Mouse (Mus musculus): ENCODE measurements around the gene Dpp6. TPM values are rescaled to one million over a fixed set of nuclear protein-coding genes. Genes with fewer than 3 reads are reported as not detected.

Dpp6 gene
- polyA plus RNA-seq, 1 experiment = 95.2 TPM

GRCm38 (mm10) chr5:26941471-26941870 lies 124.5 kb downstream of the Dpp6 start:
- H3K4me1 ChIP-seq (ENCODE audit: control insufficient read depth, insufficient read depth, low read length) = peaks cover 4% of the 10 kb centered on the region
- H3K27ac ChIP-seq (ENCODE audit: insufficient read depth, low read length) = no peak overlapping the region
- no peak for TF ChIP-seq POLR2A (IDR thresholded peaks at IDR 0.05; ENCODE audit: extremely low read depth, insufficient read depth, low read length)
- no peak for TF ChIP-seq CTCF (IDR thresholded peaks at IDR 0.05; ENCODE audit: extremely low read depth, insufficient read depth, low read length)
- H3K4me3 ChIP-seq (ENCODE audit: insufficient read depth, low read length) = no peak overlapping the region

GRCm38 (mm10) chr5:26945169-26945920 lies 128.3 kb downstream of the Dpp6 start:
- H3K4me1 ChIP-seq (ENCODE audit: control insufficient read depth, insufficient read depth, low read length) = peaks cover 4% of the 10 kb centered on the region
- H3K4me3 ChIP-seq (ENCODE audit: insufficient read depth, low read length) = no peak overlapping the region
- no peak overlapping the region for H3K27ac ChIP-seq (ENCODE audit: insufficient read depth, low read length)
- TF ChIP-seq POLR2A (IDR thresholded peaks at IDR 0.05; ENCODE audit: extremely low read depth, insufficient read depth, low read length) = no peak
- TF ChIP-seq CTCF (IDR thresholded peaks at IDR 0.05; ENCODE audit: extremely low read depth, insufficient read depth, low read length) = no peak

- no peaks in the 10 kb centered on the region for H3K4me1 ChIP-seq (ENCODE audit: control insufficient read depth, insufficient read depth, low read length)
- no peak overlapping the region for H3K4me3 ChIP-seq (ENCODE audit: insufficient read depth, low read length)
- no peak overlapping the region for H3K27ac ChIP-seq (ENCODE audit: insufficient read depth, low read length)
- no peak for TF ChIP-seq CTCF (IDR thresholded peaks at IDR 0.05; ENCODE audit: extremely low read depth, insufficient read depth, low read length)
- no peak for TF ChIP-seq POLR2A (IDR thresholded peaks at IDR 0.05; ENCODE audit: extremely low read depth, insufficient read depth, low read length)
Measured at GRCm38 (mm10) chr5:26969941-26970590, 153.1 kb downstream of the Dpp6 start.

- Histone ChIP-seq H3K27ac (ENCODE audit: insufficient read depth, low read length) (no peak overlapping the region), H3K4me3 (ENCODE audit: insufficient read depth, low read length) (no peak overlapping the region), H3K4me1 (ENCODE audit: control insufficient read depth, insufficient read depth, low read length) (no peaks in the 10 kb centered on the region)
- no peak for TF ChIP-seq CTCF (IDR thresholded peaks at IDR 0.05; ENCODE audit: extremely low read depth, insufficient read depth, low read length)
- no peak for TF ChIP-seq POLR2A (IDR thresholded peaks at IDR 0.05; ENCODE audit: extremely low read depth, insufficient read depth, low read length)
Measured at GRCm38 (mm10) chr5:26973166-26973565, 156.2 kb downstream of the Dpp6 start.

- H3K4me3 ChIP-seq (ENCODE audit: insufficient read depth, low read length) = no peak overlapping the region
- no peak overlapping the region for H3K27ac ChIP-seq (ENCODE audit: insufficient read depth, low read length)
- no peaks in the 10 kb centered on the region for H3K4me1 ChIP-seq (ENCODE audit: control insufficient read depth, insufficient read depth, low read length)
- no peak for TF ChIP-seq CTCF (IDR thresholded peaks at IDR 0.05; ENCODE audit: extremely low read depth, insufficient read depth, low read length)
- no peak for TF ChIP-seq POLR2A (IDR thresholded peaks at IDR 0.05; ENCODE audit: extremely low read depth, insufficient read depth, low read length)
Measured at GRCm38 (mm10) chr5:26979348-26979747, 162.3 kb downstream of the Dpp6 start.

- Histone ChIP-seq H3K4me1 (ENCODE audit: control insufficient read depth, insufficient read depth, low read length) (no peaks in the 10 kb centered on the region), H3K27ac (ENCODE audit: insufficient read depth, low read length) (no peak overlapping the region), H3K4me3 (ENCODE audit: insufficient read depth, low read length) (no peak overlapping the region)
- TF ChIP-seq POLR2A (IDR thresholded peaks at IDR 0.05; ENCODE audit: extremely low read depth, insufficient read depth, low read length) (no peak), CTCF (IDR thresholded peaks at IDR 0.05; ENCODE audit: extremely low read depth, insufficient read depth, low read length) (no peak)
Measured at GRCm38 (mm10) chr5:26979755-26980154, 162.8 kb downstream of the Dpp6 start.

GRCm38 (mm10) chr5:26985114-26985513 lies 168.1 kb downstream of the Dpp6 start:
- no peak for TF ChIP-seq POLR2A (IDR thresholded peaks at IDR 0.05; ENCODE audit: extremely low read depth, insufficient read depth, low read length)
- TF ChIP-seq CTCF (IDR thresholded peaks at IDR 0.05; ENCODE audit: extremely low read depth, insufficient read depth, low read length) = no peak
- no peak overlapping the region for H3K27ac ChIP-seq (ENCODE audit: insufficient read depth, low read length)
- H3K4me3 ChIP-seq (ENCODE audit: insufficient read depth, low read length) = no peak overlapping the region

GRCm38 (mm10) chr5:26991587-26991986 lies 174.6 kb downstream of the Dpp6 start:
- Histone ChIP-seq H3K4me3 (ENCODE audit: insufficient read depth, low read length) (no peak overlapping the region), H3K27ac (ENCODE audit: insufficient read depth, low read length) (no peak overlapping the region), H3K4me1 (ENCODE audit: control insufficient read depth, insufficient read depth, low read length) (0 out of 2 replicates have a peak, but pooled peaks cover 1% of the 10 kb centered on the region)
- TF ChIP-seq CTCF (IDR thresholded peaks at IDR 0.05; ENCODE audit: extremely low read depth, insufficient read depth, low read length) (no peak), POLR2A (IDR thresholded peaks at IDR 0.05; ENCODE audit: extremely low read depth, insufficient read depth, low read length) (no peak)

More at GRCm38 (mm10) chr5:26985114-26985513, 168.1 kb downstream of the Dpp6 start:
- no peaks in the 10 kb centered on the region for H3K4me1 ChIP-seq (ENCODE audit: control insufficient read depth, insufficient read depth, low read length)

- TF ChIP-seq POLR2A (IDR thresholded peaks at IDR 0.05; ENCODE audit: extremely low read depth, insufficient read depth, low read length) (no peak), CTCF (IDR thresholded peaks at IDR 0.05; ENCODE audit: extremely low read depth, insufficient read depth, low read length) (no peak)
- H3K4me3 ChIP-seq (ENCODE audit: insufficient read depth, low read length) = no peak overlapping the region
- H3K4me1 ChIP-seq (ENCODE audit: control insufficient read depth, insufficient read depth, low read length) = no peaks in the 10 kb centered on the region
- H3K27ac ChIP-seq (ENCODE audit: insufficient read depth, low read length) = no peak overlapping the region
Measured at GRCm38 (mm10) chr5:27003537-27003936, 186.5 kb downstream of the Dpp6 start.

GRCm38 (mm10) chr5:27009157-27009556 lies 192.2 kb downstream of the Dpp6 start:
- Histone ChIP-seq H3K4me3 (ENCODE audit: insufficient read depth, low read length) (no peak overlapping the region), H3K4me1 (ENCODE audit: control insufficient read depth, insufficient read depth, low read length) (no peaks in the 10 kb centered on the region), H3K27ac (ENCODE audit: insufficient read depth, low read length) (no peak overlapping the region)
- TF ChIP-seq CTCF (IDR thresholded peaks at IDR 0.05; ENCODE audit: extremely low read depth, insufficient read depth, low read length) (no peak), POLR2A (IDR thresholded peaks at IDR 0.05; ENCODE audit: extremely low read depth, insufficient read depth, low read length) (no peak)

Measured in cortical plate, adult 2 months (tissue).